Mouse (Mus musculus) A20 (cell line): ENCODE data around the gene Cxcl10.
A peak's percentile ranks its signal among the peaks of the same experiment; 100 is the strongest.

Source experiments
- DNase-seq: peaks from one replicate; pipeline ENCODE4 v3.0.0-alpha.2; 2011; ENCODE audit warnings: low read depth, low spot score

Gene Cxcl10

GRCm38 (mm10) chr5:92321631-92322400 is 26.9 kb downstream of the Cxcl10 start:
- DNase-seq: no peak

GRCm38 (mm10) chr5:92318596-92318995 is 30.1 kb downstream of the Cxcl10 start:
- DNase-seq: no peak

DNA sequence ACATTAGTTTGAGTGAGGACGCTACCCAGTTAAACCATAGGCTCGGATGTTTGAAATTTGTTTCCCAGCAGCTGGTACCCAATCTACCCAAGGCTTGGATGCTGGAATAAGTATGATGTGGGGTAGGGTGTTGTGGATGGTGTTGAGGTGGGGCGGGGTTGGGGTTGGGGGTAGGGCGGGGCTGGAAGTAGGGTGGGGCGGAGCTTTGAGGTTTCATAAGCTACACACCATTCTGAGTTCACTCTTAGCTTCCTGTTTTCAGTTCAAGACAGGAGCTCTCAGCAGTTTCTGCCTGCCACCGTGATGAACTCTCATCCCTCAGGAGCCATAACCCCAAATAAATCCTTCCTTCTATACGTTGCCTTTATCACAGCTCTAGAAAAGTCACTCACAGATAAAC is 30.6 kb downstream of the Cxcl10 start:
- DNase-seq: peak; percentile 39

DNA sequence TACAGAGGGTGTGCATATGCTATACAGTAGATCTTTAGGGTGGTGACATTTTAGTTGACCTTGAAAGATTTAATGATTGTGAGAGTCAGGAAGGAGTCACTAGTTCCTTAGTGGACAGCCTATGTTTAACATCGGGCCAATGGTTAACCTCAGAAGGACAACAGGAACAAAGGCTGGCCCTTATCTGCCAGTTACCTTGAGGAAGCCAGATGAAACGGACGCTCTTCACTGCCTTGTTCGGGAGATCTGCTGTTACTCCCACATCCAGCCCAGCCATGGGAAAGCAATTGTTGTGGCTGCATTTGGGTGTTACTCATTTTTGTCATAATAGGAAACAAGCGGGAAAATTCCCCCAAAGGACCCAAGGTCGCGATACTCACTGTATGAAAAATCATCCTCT is 34.9 kb downstream of the Cxcl10 start:
- no peak for DNase-seq

- DNase-seq: peak; percentile 89
Observed at GRCm38 (mm10) chr5:92312046-92312715, 36.5 kb downstream of the Cxcl10 start.

- peak; percentile 95 for DNase-seq
Observed at GRCm38 (mm10) chr5:92309681-92310511, 38.8 kb downstream of the Cxcl10 start, which contains the start of gene Sdad1. TSS of gene Sdad1 (minus strand) at chr5:92310479.

GRCm38 (mm10) chr5:92304291-92304690 is 44.4 kb downstream of the Cxcl10 start:
- no peak for DNase-seq

GRCm38 (mm10) chr5:92302149-92302840 is 46.4 kb downstream of the Cxcl10 start:
- no peak for DNase-seq
